Mouse (Mus musculus): ENCODE data around the gene Tas2r144. TPM values are rescaled to one million over a fixed set of nuclear protein-coding genes. Genes with fewer than 3 reads are reported as not detected.

Tas2r144 gene
- polyA plus RNA-seq, 1 experiment from 2014 or later: not detected

DNA sequence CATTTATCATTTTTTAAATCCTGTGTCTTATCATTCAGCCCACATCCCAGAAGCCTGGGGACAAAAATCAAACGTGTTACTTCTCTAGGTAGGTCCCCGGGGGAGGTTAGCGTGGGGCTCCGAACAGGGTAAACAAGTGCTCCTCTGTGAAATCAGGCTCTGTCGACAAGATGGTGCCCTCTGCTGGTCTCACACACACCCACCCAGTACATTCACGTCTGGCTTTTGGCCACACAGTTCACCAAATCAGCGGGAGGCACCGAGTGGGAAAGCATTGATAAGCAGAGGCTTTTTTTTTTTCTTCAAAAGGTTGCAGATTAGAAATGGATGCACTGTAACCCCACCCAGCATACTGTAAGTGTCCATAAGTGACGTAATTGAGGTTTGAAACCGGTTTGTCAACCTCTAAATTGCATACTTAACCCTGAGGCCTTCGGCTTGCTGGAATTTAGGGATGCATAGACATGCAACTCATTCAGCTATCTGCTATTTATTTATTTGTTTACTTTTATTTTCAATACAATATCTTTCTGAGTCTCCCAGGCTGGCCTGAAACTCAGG is 42.3 kb downstream of the Tas2r144 start:
- Histone ChIP-seq H3K36me3 (ENCODE audit: control insufficient read depth, insufficient read depth, low read length) (no peaks in the 10 kb centered on the region), H3K4me3 (ENCODE audit: low read depth, low read length) (no peak overlapping the region), H3K9ac (ENCODE audit: low read depth, low read length) (no peak overlapping the region), H3K27me3 (ENCODE audit: control insufficient read depth, insufficient read depth, low read length) (no peaks in the 10 kb centered on the region), H3K4me2 (replicated peaks; ENCODE audit: low read depth, low read length) (no peak overlapping the region), H3K9me3 (ENCODE audit: control insufficient read depth, low read length) (no peaks in the 10 kb centered on the region), H3K27ac (ENCODE audit: low read depth, low read length) (no peak overlapping the region), H3K4me1 (replicated peaks; ENCODE audit: control insufficient read depth, insufficient read depth, low read length) (no peaks in the 10 kb centered on the region)
- 20% methylated on average over 11 of the region's 11 CpGs for WGBS
- DNase-seq (ENCODE audit: low spot score): peak; percentile 58
- ATAC-seq (ENCODE audit: low FRiP score): peak; percentile 70

DNA sequence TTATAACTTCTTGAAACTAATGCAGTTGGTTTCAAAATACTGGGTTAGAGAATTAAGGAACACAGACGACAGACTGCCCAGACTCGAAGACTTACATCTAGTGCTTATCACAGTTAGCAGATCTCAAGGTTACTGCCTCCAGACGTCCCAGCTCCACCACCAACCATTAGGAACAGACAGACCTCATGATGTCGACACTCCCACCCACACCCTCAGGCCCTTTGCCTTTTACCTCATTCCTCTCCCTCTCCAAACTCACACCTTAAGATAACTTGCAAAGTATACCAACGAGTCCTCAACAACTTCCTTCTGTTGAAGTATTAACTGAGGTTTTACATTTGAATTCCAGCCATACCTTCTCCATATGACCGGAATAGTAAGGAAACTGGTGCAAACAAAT is 45.3 kb downstream of the Tas2r144 start:
- no peaks in the 10 kb centered on the region for H3K4me1 ChIP-seq (replicated peaks; ENCODE audit: control insufficient read depth, insufficient read depth, low read length)
- H3K4me3 ChIP-seq (ENCODE audit: low read depth, low read length): no peak overlapping the region

DNA sequence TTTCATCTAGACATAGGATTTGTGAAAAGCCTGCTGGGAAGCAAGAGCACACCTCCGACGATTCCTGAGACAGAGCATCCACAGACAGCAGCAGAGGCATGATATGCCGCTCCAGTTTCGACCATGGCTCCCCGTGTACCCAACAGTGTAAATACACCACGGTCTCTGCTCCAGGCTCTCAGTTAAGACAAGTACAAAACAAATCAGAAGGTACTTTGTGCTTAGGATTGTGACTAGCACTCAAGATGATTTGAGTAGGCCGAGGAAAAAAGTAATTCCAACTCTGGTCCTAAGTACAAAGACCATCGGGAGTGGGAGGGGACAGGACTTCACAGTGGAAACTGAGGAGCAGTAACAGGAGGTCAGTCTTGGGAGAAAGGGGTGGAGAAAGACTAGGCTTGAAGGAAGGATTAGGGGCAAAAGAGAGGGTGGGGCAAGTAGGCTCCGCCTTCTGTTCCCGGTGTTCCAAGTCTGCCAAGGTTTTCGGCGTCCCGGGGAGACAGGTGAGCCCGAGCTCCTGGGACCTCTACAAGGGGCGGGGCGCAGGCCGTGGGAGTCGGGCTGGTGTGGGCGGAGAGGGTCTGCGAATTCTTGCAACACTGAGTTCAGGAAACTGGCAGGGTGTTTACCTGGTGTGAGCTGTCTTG is 46.5 kb downstream of the Tas2r144 start, which contains the start of gene Tmem139:
Tmem139 (plus strand) TSS at position 447 of the 647 bp plus-strand sequence.
- 20% methylated on average over 20 of the region's 20 CpGs for WGBS
- ATAC-seq (ENCODE audit: low FRiP score) (no peak), DNase-seq (ENCODE audit: low spot score) (no peak)
- H3K9ac ChIP-seq (ENCODE audit: low read depth, low read length): no peak within 1 kb of the TSS
- H3K4me2 ChIP-seq (replicated peaks; ENCODE audit: low read depth, low read length): no peak within 1 kb of the TSS
- H3K4me3 ChIP-seq (ENCODE audit: low read depth, low read length): no peak within 1 kb of the TSS
- H3K9me3 ChIP-seq (ENCODE audit: control insufficient read depth, low read length): no peaks in the 10 kb centered on the region
- no peaks in the 10 kb centered on the region for H3K36me3 ChIP-seq (ENCODE audit: control insufficient read depth, insufficient read depth, low read length)
- H3K27me3 ChIP-seq (ENCODE audit: control insufficient read depth, insufficient read depth, low read length): no peaks in the 10 kb centered on the region
- no peaks in the 10 kb centered on the region for H3K4me1 ChIP-seq (replicated peaks; ENCODE audit: control insufficient read depth, insufficient read depth, low read length)
- no peak within 1 kb of the TSS for H3K27ac ChIP-seq (ENCODE audit: low read depth, low read length)

More for the DNA sequence above, 45.3 kb downstream of the Tas2r144 start:
- ATAC-seq (ENCODE audit: low FRiP score) (no peak), DNase-seq (ENCODE audit: low spot score) (no peak)
- 76% methylated on average over 6 of the region's 6 CpGs for WGBS
- Histone ChIP-seq H3K9ac (ENCODE audit: low read depth, low read length) (no peak overlapping the region), H3K4me2 (replicated peaks; ENCODE audit: low read depth, low read length) (no peak overlapping the region), H3K36me3 (ENCODE audit: control insufficient read depth, insufficient read depth, low read length) (no peaks in the 10 kb centered on the region), H3K9me3 (ENCODE audit: control insufficient read depth, low read length) (no peaks in the 10 kb centered on the region), H3K27ac (ENCODE audit: low read depth, low read length) (no peak overlapping the region), H3K27me3 (ENCODE audit: control insufficient read depth, insufficient read depth, low read length) (no peaks in the 10 kb centered on the region)

DNA sequence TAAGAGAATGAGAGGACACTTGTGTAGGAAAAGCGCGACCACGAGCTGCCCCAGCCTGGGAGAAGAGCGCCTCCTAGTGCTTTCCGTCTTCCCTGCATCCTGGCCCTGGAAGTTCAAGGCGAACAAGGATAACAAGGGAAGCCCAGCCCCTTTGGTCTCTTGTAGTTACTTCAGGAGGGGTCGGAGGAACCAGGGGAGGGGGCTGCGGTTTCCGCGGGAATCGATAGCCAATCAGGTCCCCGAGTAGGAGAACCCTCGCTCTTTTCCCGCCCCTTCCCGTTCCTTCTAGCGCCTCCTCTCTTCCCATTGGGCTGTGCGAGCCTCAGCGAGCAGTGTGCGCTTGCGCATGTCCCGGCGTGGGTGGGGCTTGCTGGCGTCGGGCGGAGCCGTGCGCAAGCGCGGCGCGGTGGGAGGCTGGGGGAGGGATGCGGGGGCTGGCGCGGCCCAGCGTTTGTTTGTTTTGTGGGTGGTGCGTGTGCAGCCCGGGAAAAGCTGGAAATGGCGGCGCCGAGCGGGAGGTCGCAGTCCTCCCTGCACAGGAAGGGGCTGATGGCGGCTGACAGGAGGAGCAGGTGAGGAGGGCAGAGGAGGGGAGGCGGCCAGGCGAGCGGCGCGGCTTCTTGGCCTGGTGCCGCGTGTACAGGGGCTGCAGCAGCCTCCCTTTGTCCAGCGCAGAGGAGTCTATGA is 49.6 kb downstream of the Tas2r144 start, which contains the start of gene Casp2:
Casp2 (plus strand) TSS at position 360 of the 687 bp plus-strand sequence.
- Histone ChIP-seq H3K36me3 (ENCODE audit: control insufficient read depth, insufficient read depth, low read length) (peaks cover 5% of the 10 kb centered on the region; the same call in 1 of the 2 replicates), H3K4me3 (ENCODE audit: low read depth, low read length) (peak within 1 kb of the TSS; percentile 88), H3K27ac (ENCODE audit: low read depth, low read length) (peak within 1 kb of the TSS; percentile 82), H3K9me3 (ENCODE audit: control insufficient read depth, low read length) (no peaks in the 10 kb centered on the region), H3K4me2 (replicated peaks; ENCODE audit: low read depth, low read length) (peak within 1 kb of the TSS; percentile 74), H3K27me3 (ENCODE audit: control insufficient read depth, insufficient read depth, low read length) (no peaks in the 10 kb centered on the region), H3K9ac (ENCODE audit: low read depth, low read length) (peak within 1 kb of the TSS; percentile 97), H3K4me1 (replicated peaks; ENCODE audit: control insufficient read depth, insufficient read depth, low read length) (no peaks in the 10 kb centered on the region)
- ATAC-seq (ENCODE audit: low FRiP score) (peak; percentile 100), DNase-seq (ENCODE audit: low spot score) (peak; percentile 99)
- 0% methylated on average over 44 of the region's 51 CpGs for WGBS

Other genes with a start within 250 kb of the Tas2r144 start
- not detected in 2 replicates for gene Sval3, start 247.2 kb upstream of the Tas2r144 start, polyA plus RNA-seq (2014; fragmentation: Nextera tagmentation; extraction: Ambion mirVana)
- not detected in 2 replicates for gene Sva, start 176.9 kb upstream of the Tas2r144 start, polyA plus RNA-seq (2014; fragmentation: Nextera tagmentation; extraction: Ambion mirVana)
- gene Tas2r139, start 74.4 kb upstream of the Tas2r144 start, polyA plus RNA-seq (2014; fragmentation: Nextera tagmentation; extraction: Ambion mirVana): not detected in 2 replicates
- 15.7 and 20.2 TPM in 2 replicates for gene Gstk1, start 30.6 kb downstream of the Tas2r144 start, polyA plus RNA-seq (2014; fragmentation: Nextera tagmentation; extraction: Ambion mirVana)
- 0.63 and 0.86 TPM in 2 replicates for gene Tmem139, start 46.6 kb downstream of the Tas2r144 start, polyA plus RNA-seq (2014; fragmentation: Nextera tagmentation; extraction: Ambion mirVana)
- gene Casp2, start 49.7 kb downstream of the Tas2r144 start, polyA plus RNA-seq (2014; fragmentation: Nextera tagmentation; extraction: Ambion mirVana): 59.7 and 67.8 TPM in 2 replicates
- 1.4 and 1.5 TPM in 2 replicates for gene Clcn1, start 71.4 kb downstream of the Tas2r144 start, polyA plus RNA-seq (2014; fragmentation: Nextera tagmentation; extraction: Ambion mirVana)
- gene Fam131b, start 109.3 kb downstream of the Tas2r144 start, polyA plus RNA-seq (2014; fragmentation: Nextera tagmentation; extraction: Ambion mirVana): 2.6 and 3.1 TPM in 2 replicates
- gene Zyx, start 134.3 kb downstream of the Tas2r144 start, polyA plus RNA-seq (2014; fragmentation: Nextera tagmentation; extraction: Ambion mirVana): 57.5 and 60.1 TPM in 2 replicates
- 0.43 and 1.3 TPM in 2 replicates for gene Epha1, start 157.9 kb downstream of the Tas2r144 start, polyA plus RNA-seq (2014; fragmentation: Nextera tagmentation; extraction: Ambion mirVana)
- gene Tas2r143, start 184.9 kb downstream of the Tas2r144 start, polyA plus RNA-seq (2014; fragmentation: Nextera tagmentation; extraction: Ambion mirVana): not detected in 2 replicates
- 0.15 TPM in 1 of 2 replicates, not detected in the other for gene Tas2r135, start 190.1 kb downstream of the Tas2r144 start, polyA plus RNA-seq (2014; fragmentation: Nextera tagmentation; extraction: Ambion mirVana)
- not detected in 2 replicates for gene Tas2r126, start 219.2 kb downstream of the Tas2r144 start, polyA plus RNA-seq (2014; fragmentation: Nextera tagmentation; extraction: Ambion mirVana)
- not detected in 2 replicates for gene Olfr458, start 249.9 kb downstream of the Tas2r144 start, polyA plus RNA-seq (2014; fragmentation: Nextera tagmentation; extraction: Ambion mirVana)